Mouse (Mus musculus) liver, postnatal 0 days (tissue): ENCODE measurements around the gene Sema3a.

Experiments used
- CTCF ChIP-seq: sonication (generic); IDR thresholded peaks from 2 replicates; pipeline ENCODE4 v1.5.1; 2016; ENCODE audit warnings: antibody characterized with exemption, low read depth
- EP300 ChIP-seq: IDR thresholded peaks from 2 replicates; pipeline ENCODE4 v1.6.1; 2016; ENCODE audit warnings: antibody characterized with exemption, low read depth, mild to moderate bottlenecking

DNA sequence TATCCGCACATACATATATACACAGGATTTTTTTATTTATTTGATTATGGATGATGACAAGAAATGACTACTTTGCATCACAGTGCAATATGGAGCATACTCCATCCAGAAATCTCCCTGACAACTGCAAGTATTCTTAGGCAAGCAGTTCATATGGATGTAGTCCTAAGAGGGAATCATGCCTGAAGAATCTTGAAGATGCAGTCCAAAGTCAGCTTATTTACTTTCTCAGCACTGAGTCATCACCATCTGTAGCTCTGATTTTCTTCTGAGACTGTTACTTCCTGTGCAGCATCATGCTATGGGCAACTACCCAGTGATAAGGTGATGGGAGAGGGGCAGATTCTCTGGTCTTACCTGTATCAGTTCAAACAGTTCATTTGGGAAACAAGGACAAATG, 229.7 kb downstream of the Sema3a start:
- TF ChIP-seq CTCF (no peak), EP300 (no peak)
